Mouse (Mus musculus) liver, embryonic 14.5 days (tissue): ENCODE results near the gene Tmem40. TPM values are rescaled to one million over a fixed set of nuclear protein-coding genes. Genes with fewer than 3 reads are reported as not detected.

Source experiments
- ATAC-seq: fragments of 200-750 bp; cut with Nextera tagmentation; 2 replicates; pipeline ENCODE4 v1.8.0; 2017; ENCODE audit warnings: moderate number of reproducible peaks, mild to moderate bottlenecking, moderate library complexity; ENCODE audit not compliant: insufficient read depth
- DNase-seq, 3 experiments: peaks; one replicate each; pipeline ENCODE4 v3.0.0-alpha.2; 2012 to 2013; ENCODE audit warnings: low read depth in 3 of 3, low spot score in 3 of 3
- H3K27ac ChIP-seq: fragments of 300-500 bp; sonication (generic); 2 replicates; pipeline ENCODE4 v1.5.1; 2014; ENCODE audit warnings: moderate library complexity, mild to moderate bottlenecking, control low read depth, inconsistent platforms
- H3K27me3 ChIP-seq: fragments of 300-500 bp; sonication (generic); 2 replicates; pipeline ENCODE4 v1.6.1; 2014; ENCODE audit warnings: mild to moderate bottlenecking, low read length, moderate library complexity; ENCODE audit not compliant: control insufficient read depth, insufficient read depth
- H3K36me3 ChIP-seq: fragments of 300-500 bp; sonication (generic); replicated peaks from 2 replicates; pipeline ENCODE4 v1.6.1; 2014; ENCODE audit warnings: low read depth; ENCODE audit not compliant: control insufficient read depth, insufficient read depth
- H3K4me1 ChIP-seq, 2 experiments: fragments of 200-500 bp in 1 of 2; fragments of 300-500 bp in 1 of 2; sonication (generic) in 1 of 2; replicated peaks; 2 replicates each; pipeline ENCODE4 v1.6.1; 2012 to 2014; ENCODE audit warnings: antibody characterized with exemption in 1 of 2, inconsistent platforms in 1 of 2, low read length in 1 of 2; ENCODE audit not compliant: control insufficient read depth in 2 of 2, insufficient read depth in 2 of 2
- H3K4me2 ChIP-seq: fragments of 300-500 bp; sonication (generic); 2 replicates; pipeline ENCODE4 v1.6.1; 2014; ENCODE audit warnings: low read depth, mild to moderate bottlenecking, control low read depth, moderate library complexity
- H3K4me3 ChIP-seq, 2 experiments: fragments of 200-500 bp in 1 of 2; fragments of 300-500 bp in 1 of 2; sonication (generic) in 1 of 2; 2 replicates each; pipeline ENCODE4 v1.5.1; 2012 to 2014; ENCODE audit warnings: low read depth in 2 of 2, low read length in 2 of 2, mild to moderate bottlenecking in 2 of 2, control low read depth in 1 of 2, inconsistent platforms in 1 of 2, moderate library complexity in 1 of 2; ENCODE audit not compliant: insufficient read depth in 1 of 2
- H3K9ac ChIP-seq: fragments of 300-500 bp; sonication (generic); replicated peaks from 2 replicates; pipeline ENCODE4 v1.6.1; 2014; ENCODE audit warnings: mild to moderate bottlenecking, control low read depth, moderate library complexity
- H3K9me3 ChIP-seq: fragments of 300-500 bp; sonication (generic); 2 replicates; pipeline ENCODE4 v1.6.1; 2016; ENCODE audit warnings: low read length, mixed read lengths; ENCODE audit not compliant: control insufficient read depth
- CTCF ChIP-seq: IDR thresholded peaks from 2 replicates; pipeline ENCODE4 v1.5.1; 2016; ENCODE audit warnings: antibody characterized with exemption, low read depth, control low read depth
- EP300 ChIP-seq: IDR thresholded peaks from 2 replicates; pipeline ENCODE4 v1.6.1; 2016; ENCODE audit warnings: antibody characterized with exemption, low read depth
- WGBS: fragments of 180-500 bp; shearing (Covaris S2); extraction: QIAGEN DNeasy Blood & Tissue Kit; methylation state at CpG from one replicate; pipeline ENCODE4 v1.1.7; 2014; ENCODE audit not compliant: insufficient replicate concordance; 5-methylcytosine and 5-hydroxymethylcytosine counted together
- polyA plus RNA-seq, 2 experiments: library from polyadenylated mRNA; depleted of rRNA in 1 of 2; stranded (reverse) in 1 of 2; unstranded in 1 of 2; fragments of >200 nt; fragmentation: Nextera tagmentation in 1 of 2; extraction: Ambion mirVana in 1 of 2; gene quantifications; 2 replicates each; pipeline versions ENCODE4 v1.2.1 to v1.2.3; 2012 to 2014

The Tmem40 gene
- polyA plus RNA-seq, 2 experiments = 19.4 to 19.8 TPM

DNA sequence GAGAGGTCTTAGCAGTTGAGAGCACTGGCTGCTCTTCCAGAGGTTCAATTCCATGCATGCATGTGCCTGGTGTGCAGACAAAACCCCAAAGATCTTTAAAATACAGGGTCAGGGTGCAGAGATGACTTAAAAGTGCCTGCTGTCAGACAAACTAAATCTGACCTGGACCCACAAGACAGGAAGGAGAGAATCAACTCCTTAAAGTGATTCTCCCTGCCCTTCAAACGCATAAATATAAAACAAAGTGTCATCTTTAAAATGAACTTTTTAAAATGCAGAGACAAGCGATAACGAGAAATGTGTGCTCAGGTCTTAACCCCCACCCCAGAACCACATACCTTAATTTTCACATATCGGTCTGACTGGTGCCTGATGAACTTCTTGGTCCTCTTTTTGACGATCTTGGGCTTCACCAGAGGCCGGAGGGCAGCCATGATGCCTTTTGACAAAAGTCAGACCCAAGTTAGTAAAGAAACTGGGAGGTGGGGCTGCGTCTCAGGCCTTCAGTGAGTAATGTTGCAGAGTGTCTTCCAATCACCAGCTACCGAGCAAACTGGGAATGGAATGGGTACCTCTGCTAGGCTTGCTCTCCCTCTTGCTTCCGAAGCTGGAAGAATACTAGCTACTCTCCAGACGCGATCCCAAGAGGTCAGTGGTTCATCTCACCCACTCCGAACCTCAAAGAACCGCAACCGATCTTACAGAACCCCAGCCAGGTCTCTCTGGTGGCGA lies 45.4 kb upstream of the Tmem40 start:
- 1% methylated on average over 15 of the region's 15 CpGs for WGBS
- Histone ChIP-seq H3K4me2 (peak overlapping the region; percentile 81), H3K27ac (peak overlapping the region; percentile 76), H3K4me3 (peak overlapping the region; percentile 93 to 97), H3K4me1 (peaks cover 0 to 13% of the 10 kb centered on the region in 2 experiments; a peak in 2 of 4 replicates), H3K9ac (peak overlapping the region; percentile 97), H3K36me3 (peaks cover 31% of the 10 kb centered on the region), H3K9me3 (no peaks in the 10 kb centered on the region), H3K27me3 (no peaks in the 10 kb centered on the region)
- TF ChIP-seq CTCF (no peak), EP300 (no peak)
- DNase-seq = no peak
- no peak for ATAC-seq

DNA sequence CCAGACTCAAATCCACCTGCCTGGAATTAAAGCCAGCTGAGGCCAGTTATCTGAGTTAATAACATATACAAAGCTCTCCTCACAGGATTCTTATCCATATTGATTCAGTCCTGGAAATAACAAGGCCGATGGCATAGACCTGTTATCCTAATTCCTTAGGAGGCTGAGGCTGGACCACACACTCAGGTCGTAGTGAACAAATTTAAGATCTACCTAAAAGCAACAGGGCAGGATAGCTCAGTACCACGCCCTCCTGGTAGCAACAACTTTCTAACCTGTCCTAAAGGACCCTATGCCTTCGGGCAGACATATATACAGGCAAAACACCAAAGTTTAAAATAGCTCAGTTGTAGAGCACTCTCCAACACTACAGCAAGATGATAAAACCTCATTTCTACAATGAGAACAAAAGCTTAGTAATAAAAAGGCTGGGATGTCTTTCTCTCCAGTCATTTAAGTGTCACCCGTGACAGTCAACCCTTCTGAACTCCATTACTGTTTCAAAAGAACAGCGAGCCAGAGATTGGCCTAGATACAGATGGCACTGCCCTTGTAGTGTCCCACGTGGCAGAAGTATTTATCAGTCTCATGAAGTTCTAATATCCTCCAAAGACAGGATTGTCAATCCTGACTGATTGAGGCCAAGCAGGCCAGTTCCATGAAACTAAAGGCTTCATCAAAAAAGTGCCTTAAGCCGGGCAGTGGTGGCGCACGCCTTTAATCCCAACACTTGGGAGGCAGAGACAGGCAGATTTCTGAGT lies 42.4 kb upstream of the Tmem40 start:
- H3K4me3 ChIP-seq = no peak overlapping the region
- peaks cover 40% of the 10 kb centered on the region for H3K36me3 ChIP-seq
- H3K4me1 ChIP-seq = peaks cover 0 to 13% of the 10 kb centered on the region in 2 experiments; a peak in 2 of 4 replicates
- no peaks in the 10 kb centered on the region for H3K27me3 ChIP-seq
- H3K9me3 ChIP-seq = no peaks in the 10 kb centered on the region
- DNase-seq (no peak), ATAC-seq (no peak)
- H3K27ac ChIP-seq = no peak overlapping the region; the same call in 1 of the 2 replicates
- TF ChIP-seq CTCF (no peak), EP300 (no peak)
- H3K9ac ChIP-seq = no peak overlapping the region
- WGBS = 46% methylated on average over 10 of the region's 10 CpGs
- no peak overlapping the region for H3K4me2 ChIP-seq

DNA sequence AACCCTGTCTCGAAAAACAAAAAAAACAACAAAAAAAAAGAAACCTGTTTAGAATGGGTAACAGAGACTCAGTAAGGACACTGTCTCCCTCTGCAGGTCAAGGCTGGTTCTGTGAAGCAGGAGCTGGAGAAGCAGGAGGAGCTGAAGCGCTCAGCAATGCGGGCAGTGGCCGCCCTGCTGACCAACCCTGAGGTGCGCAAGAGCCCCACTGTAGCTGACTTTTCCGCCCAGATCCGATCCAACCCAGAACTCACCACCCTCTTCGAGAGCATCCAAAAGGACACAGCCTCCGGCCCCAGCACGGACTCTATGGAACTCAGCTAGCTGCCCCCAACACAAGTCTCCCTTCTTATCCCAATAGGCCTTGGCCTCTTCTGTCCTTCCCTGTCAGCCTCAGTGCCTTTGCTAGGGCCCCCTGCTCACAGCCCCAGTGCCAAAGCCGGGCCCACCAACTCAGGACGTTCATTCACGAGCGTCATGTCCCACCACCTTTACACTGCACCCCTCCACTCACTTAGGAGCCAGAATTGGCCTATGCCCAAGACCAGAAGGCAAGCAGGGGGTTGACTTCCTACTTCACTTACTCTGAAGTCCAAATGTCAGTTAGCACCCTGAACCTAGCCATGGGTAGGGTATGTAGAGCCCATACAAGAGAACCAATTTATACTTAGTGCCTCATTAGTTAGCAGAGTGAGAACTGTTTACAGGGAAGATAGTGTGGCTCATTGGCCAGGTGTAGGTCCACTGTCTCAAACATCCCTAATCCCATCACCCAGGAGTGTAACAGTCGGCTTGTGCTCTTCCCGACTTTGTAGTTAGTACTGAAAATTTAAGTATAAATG lies 41.6 kb upstream of the Tmem40 start:
- H3K9me3 ChIP-seq = no peaks in the 10 kb centered on the region
- no peaks in the 10 kb centered on the region for H3K27me3 ChIP-seq
- no peak overlapping the region for H3K4me2 ChIP-seq
- H3K4me3 ChIP-seq = no peak overlapping the region
- TF ChIP-seq CTCF (peak; percentile 75), EP300 (no peak)
- WGBS = 45% methylated on average over 16 of the region's 16 CpGs
- H3K9ac ChIP-seq = no peak overlapping the region
- ATAC-seq = 0 out of 2 replicates have a peak, but pooled peaks have one; percentile 27
- peak in 2 of 3 experiments; percentile 39 to 46 for DNase-seq
- H3K27ac ChIP-seq = no peak overlapping the region
- H3K36me3 ChIP-seq = peaks cover 40% of the 10 kb centered on the region
- H3K4me1 ChIP-seq = peaks cover 0 to 10% of the 10 kb centered on the region in 2 experiments; a peak in 2 of 4 replicates

DNA sequence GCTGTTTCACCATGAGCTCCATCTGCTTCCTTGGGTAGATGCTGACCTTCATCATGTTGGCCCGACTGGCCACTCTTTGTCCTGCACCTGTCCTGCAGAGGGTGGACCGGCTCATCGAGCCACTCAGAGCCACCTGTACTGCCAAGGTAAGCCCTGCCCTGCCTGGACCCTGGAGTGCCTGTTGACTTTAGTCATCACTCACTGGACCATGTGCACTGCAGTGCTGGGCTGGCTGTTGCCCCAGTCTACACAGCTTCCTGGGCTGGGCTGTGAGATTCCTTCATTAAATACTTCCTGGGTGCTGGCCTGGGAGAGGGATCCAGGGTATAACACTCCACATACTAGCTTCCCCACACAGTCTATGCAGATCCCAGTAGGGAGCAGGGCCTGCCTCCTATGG lies 39.6 kb upstream of the Tmem40 start:
- H3K4me1 ChIP-seq = peaks cover 0 to 6% of the 10 kb centered on the region in 2 experiments; a peak in 2 of 4 replicates
- no peaks in the 10 kb centered on the region for H3K27me3 ChIP-seq
- H3K9me3 ChIP-seq = no peaks in the 10 kb centered on the region
- DNase-seq (no peak), ATAC-seq (no peak)
- H3K4me2 ChIP-seq = no peak overlapping the region
- H3K36me3 ChIP-seq = peaks cover 33% of the 10 kb centered on the region
- no peak for TF ChIP-seq CTCF
- TF ChIP-seq EP300 = no peak
- no peak overlapping the region for H3K27ac ChIP-seq
- no peak overlapping the region for H3K4me3 ChIP-seq
- 89% methylated on average over 3 of the region's 3 CpGs for WGBS
- H3K9ac ChIP-seq = no peak overlapping the region
